Mouse (Mus musculus): ENCODE results near the gene Defb19. TPM values are rescaled to one million over a fixed set of nuclear protein-coding genes. Genes with fewer than 3 reads are reported as not detected.

The Defb19 gene
- polyA plus RNA-seq, 1 experiment from 2014 or later, result not detected

GRCm38 (mm10) chr2:152620367-152621134 lies 40.4 kb upstream of the Defb19 start:
- Histone ChIP-seq H3K9me3 (ENCODE audit: control insufficient read depth, low read length) (no peaks in the 10 kb centered on the region), H3K4me3 (ENCODE audit: low read length) (no peak overlapping the region), H3K27me3 (replicated peaks; ENCODE audit: control insufficient read depth, insufficient read depth, low read length) (peaks cover under 1% of the 10 kb centered on the region; the same call in 1 of the 2 replicates), H3K36me3 (ENCODE audit: control insufficient read depth, insufficient read depth, low read length) (no peaks in the 10 kb centered on the region), H3K9ac (ENCODE audit: low read depth, low read length) (no peak overlapping the region), H3K27ac (ENCODE audit: low read length) (no peak overlapping the region), H3K4me1 (ENCODE audit: control insufficient read depth, insufficient read depth, low read length) (no peaks in the 10 kb centered on the region), H3K4me2 (ENCODE audit: low read depth, low read length) (no peak overlapping the region)
- 68% methylated on average over 9 of the region's 9 CpGs for WGBS
- no peak for ATAC-seq

- no peak for ATAC-seq
- H3K27me3 ChIP-seq (replicated peaks; ENCODE audit: control insufficient read depth, insufficient read depth, low read length), result no peaks in the 10 kb centered on the region
- WGBS, result 61% methylated on average over 5 of the region's 5 CpGs
- no peak overlapping the region for H3K4me2 ChIP-seq (ENCODE audit: low read depth, low read length)
- H3K4me1 ChIP-seq (ENCODE audit: control insufficient read depth, insufficient read depth, low read length), result no peaks in the 10 kb centered on the region
- no peak overlapping the region for H3K9ac ChIP-seq (ENCODE audit: low read depth, low read length)
- no peak overlapping the region for H3K27ac ChIP-seq (ENCODE audit: low read length)
- H3K4me3 ChIP-seq (ENCODE audit: low read length), result no peak overlapping the region
- no peaks in the 10 kb centered on the region for H3K9me3 ChIP-seq (ENCODE audit: control insufficient read depth, low read length)
- no peaks in the 10 kb centered on the region for H3K36me3 ChIP-seq (ENCODE audit: control insufficient read depth, insufficient read depth, low read length)
Observed at GRCm38 (mm10) chr2:152617374-152617773, 37.3 kb upstream of the Defb19 start.

GRCm38 (mm10) chr2:152616470-152616869 lies 36.4 kb upstream of the Defb19 start:
- H3K9ac ChIP-seq (ENCODE audit: low read depth, low read length), result no peak overlapping the region
- H3K4me2 ChIP-seq (ENCODE audit: low read depth, low read length), result no peak overlapping the region
- no peak for ATAC-seq
- no peak overlapping the region for H3K27ac ChIP-seq (ENCODE audit: low read length)
- no peaks in the 10 kb centered on the region for H3K4me1 ChIP-seq (ENCODE audit: control insufficient read depth, insufficient read depth, low read length)
- 76% methylated on average over 6 of the region's 6 CpGs for WGBS
- no peaks in the 10 kb centered on the region for H3K36me3 ChIP-seq (ENCODE audit: control insufficient read depth, insufficient read depth, low read length)
- H3K9me3 ChIP-seq (ENCODE audit: control insufficient read depth, low read length), result no peaks in the 10 kb centered on the region
- H3K27me3 ChIP-seq (replicated peaks; ENCODE audit: control insufficient read depth, insufficient read depth, low read length), result no peaks in the 10 kb centered on the region
- H3K4me3 ChIP-seq (ENCODE audit: low read length), result no peak overlapping the region

GRCm38 (mm10) chr2:152615563-152615962 lies 35.5 kb upstream of the Defb19 start:
- Histone ChIP-seq H3K9ac (ENCODE audit: low read depth, low read length) (no peak overlapping the region), H3K27ac (ENCODE audit: low read length) (no peak overlapping the region), H3K4me3 (ENCODE audit: low read length) (no peak overlapping the region), H3K9me3 (ENCODE audit: control insufficient read depth, low read length) (no peaks in the 10 kb centered on the region), H3K4me2 (ENCODE audit: low read depth, low read length) (no peak overlapping the region), H3K27me3 (replicated peaks; ENCODE audit: control insufficient read depth, insufficient read depth, low read length) (no peaks in the 10 kb centered on the region), H3K4me1 (ENCODE audit: control insufficient read depth, insufficient read depth, low read length) (no peaks in the 10 kb centered on the region), H3K36me3 (ENCODE audit: control insufficient read depth, insufficient read depth, low read length) (no peaks in the 10 kb centered on the region)
- ATAC-seq, result peak; percentile 76; the same call in 1 of the 2 replicates
- 10% methylated on average over 7 of the region's 7 CpGs for WGBS

- Histone ChIP-seq H3K9me3 (ENCODE audit: control insufficient read depth, low read length) (no peaks in the 10 kb centered on the region), H3K4me3 (ENCODE audit: low read length) (no peak overlapping the region), H3K27me3 (replicated peaks; ENCODE audit: control insufficient read depth, insufficient read depth, low read length) (no peaks in the 10 kb centered on the region), H3K4me1 (ENCODE audit: control insufficient read depth, insufficient read depth, low read length) (no peaks in the 10 kb centered on the region), H3K4me2 (ENCODE audit: low read depth, low read length) (no peak overlapping the region), H3K36me3 (ENCODE audit: control insufficient read depth, insufficient read depth, low read length) (no peaks in the 10 kb centered on the region), H3K9ac (ENCODE audit: low read depth, low read length) (no peak overlapping the region), H3K27ac (ENCODE audit: low read length) (no peak overlapping the region)
- 36% methylated on average over 8 of the region's 8 CpGs for WGBS
- ATAC-seq, result no peak
Observed at GRCm38 (mm10) chr2:152612193-152612592, 32.1 kb upstream of the Defb19 start.

GRCm38 (mm10) chr2:152608719-152609118 lies 28.6 kb upstream of the Defb19 start:
- Histone ChIP-seq H3K36me3 (ENCODE audit: control insufficient read depth, insufficient read depth, low read length) (no peaks in the 10 kb centered on the region), H3K4me2 (ENCODE audit: low read depth, low read length) (no peak overlapping the region), H3K9ac (ENCODE audit: low read depth, low read length) (no peak overlapping the region), H3K9me3 (ENCODE audit: control insufficient read depth, low read length) (no peaks in the 10 kb centered on the region), H3K4me3 (ENCODE audit: low read length) (no peak overlapping the region), H3K27ac (ENCODE audit: low read length) (no peak overlapping the region), H3K4me1 (ENCODE audit: control insufficient read depth, insufficient read depth, low read length) (no peaks in the 10 kb centered on the region), H3K27me3 (replicated peaks; ENCODE audit: control insufficient read depth, insufficient read depth, low read length) (no peaks in the 10 kb centered on the region)
- WGBS, result 92% methylated on average over 1 of the region's 1 CpGs
- no peak for ATAC-seq

- Histone ChIP-seq H3K27me3 (replicated peaks; ENCODE audit: control insufficient read depth, insufficient read depth, low read length) (no peaks in the 10 kb centered on the region), H3K36me3 (ENCODE audit: control insufficient read depth, insufficient read depth, low read length) (no peaks in the 10 kb centered on the region), H3K27ac (ENCODE audit: low read length) (no peak overlapping the region), H3K4me2 (ENCODE audit: low read depth, low read length) (no peak overlapping the region), H3K4me3 (ENCODE audit: low read length) (no peak overlapping the region), H3K9me3 (ENCODE audit: control insufficient read depth, low read length) (no peaks in the 10 kb centered on the region), H3K9ac (ENCODE audit: low read depth, low read length) (no peak overlapping the region), H3K4me1 (ENCODE audit: control insufficient read depth, insufficient read depth, low read length) (no peaks in the 10 kb centered on the region)
- 41% methylated on average over 6 of the region's 6 CpGs for WGBS
- no peak for ATAC-seq
Observed at GRCm38 (mm10) chr2:152607746-152608145, 27.6 kb upstream of the Defb19 start.

- Histone ChIP-seq H3K36me3 (ENCODE audit: control insufficient read depth, insufficient read depth, low read length) (no peaks in the 10 kb centered on the region), H3K27ac (ENCODE audit: low read length) (no peak within 1 kb of the TSS), H3K4me3 (ENCODE audit: low read length) (no peak within 1 kb of the TSS), H3K9ac (ENCODE audit: low read depth, low read length) (no peak within 1 kb of the TSS), H3K4me1 (ENCODE audit: control insufficient read depth, insufficient read depth, low read length) (no peaks in the 10 kb centered on the region), H3K27me3 (replicated peaks; ENCODE audit: control insufficient read depth, insufficient read depth, low read length) (no peaks in the 10 kb centered on the region), H3K4me2 (ENCODE audit: low read depth, low read length) (no peak within 1 kb of the TSS), H3K9me3 (ENCODE audit: control insufficient read depth, low read length) (no peaks in the 10 kb centered on the region)
- ATAC-seq, result no peak
- 75% methylated on average over 15 of the region's 15 CpGs for WGBS
Observed at GRCm38 (mm10) chr2:152604057-152604456, 23.9 kb upstream of the Defb19 start, which contains the start of gene Defb36. Defb36 (plus strand) TSS chr2:152604327.

- H3K27ac ChIP-seq (ENCODE audit: low read length), result no peak overlapping the region
- H3K4me2 ChIP-seq (ENCODE audit: low read depth, low read length), result no peak overlapping the region
- no peak overlapping the region for H3K9ac ChIP-seq (ENCODE audit: low read depth, low read length)
- no peaks in the 10 kb centered on the region for H3K27me3 ChIP-seq (replicated peaks; ENCODE audit: control insufficient read depth, insufficient read depth, low read length)
- ATAC-seq, result no peak
- H3K4me3 ChIP-seq (ENCODE audit: low read length), result no peak overlapping the region
- H3K36me3 ChIP-seq (ENCODE audit: control insufficient read depth, insufficient read depth, low read length), result no peaks in the 10 kb centered on the region
- WGBS, result 74% methylated on average over 4 of the region's 4 CpGs
- H3K9me3 ChIP-seq (ENCODE audit: control insufficient read depth, low read length), result no peaks in the 10 kb centered on the region
- H3K4me1 ChIP-seq (ENCODE audit: control insufficient read depth, insufficient read depth, low read length), result no peaks in the 10 kb centered on the region
Observed at GRCm38 (mm10) chr2:152601275-152601960, 21.3 kb upstream of the Defb19 start.

All from intestine, embryonic 16.5 days (tissue).